Mouse (Mus musculus) embryo, embryonic 10.5 days (tissue): ENCODE measurements at regions not wholly inside any gene's neighbourhood (a gene's known extent, or its start where the extent isn't known, plus 50 kb on each side); places are given as distances from the start of the nearest gene placed in this dataset.

Source experiments
- DNase-seq: peaks from one replicate; pipeline ENCODE4 v3.0.0-alpha.2; 2015; ENCODE audit warnings: low spot score

DNA sequence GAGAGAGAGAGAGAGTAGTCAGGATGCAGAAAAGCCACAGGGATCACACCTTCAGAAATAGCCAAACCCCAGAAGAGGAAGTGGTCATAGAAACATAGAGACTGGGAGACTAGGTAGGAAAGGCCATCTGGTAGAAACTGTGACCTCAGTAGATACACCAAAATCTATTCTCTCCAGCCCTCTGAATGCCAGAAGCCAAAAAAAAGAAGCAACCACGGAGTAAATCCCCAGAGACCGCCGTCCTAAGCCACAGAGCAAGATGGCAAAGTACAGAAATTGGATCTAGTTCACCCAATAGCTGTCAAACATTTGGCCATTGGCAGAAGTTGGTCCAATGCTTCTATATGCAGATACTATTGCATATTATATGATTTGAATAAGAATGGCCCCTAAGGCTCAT is 86.5 kb upstream of the Usp24 start:
- no peak for DNase-seq

DNA sequence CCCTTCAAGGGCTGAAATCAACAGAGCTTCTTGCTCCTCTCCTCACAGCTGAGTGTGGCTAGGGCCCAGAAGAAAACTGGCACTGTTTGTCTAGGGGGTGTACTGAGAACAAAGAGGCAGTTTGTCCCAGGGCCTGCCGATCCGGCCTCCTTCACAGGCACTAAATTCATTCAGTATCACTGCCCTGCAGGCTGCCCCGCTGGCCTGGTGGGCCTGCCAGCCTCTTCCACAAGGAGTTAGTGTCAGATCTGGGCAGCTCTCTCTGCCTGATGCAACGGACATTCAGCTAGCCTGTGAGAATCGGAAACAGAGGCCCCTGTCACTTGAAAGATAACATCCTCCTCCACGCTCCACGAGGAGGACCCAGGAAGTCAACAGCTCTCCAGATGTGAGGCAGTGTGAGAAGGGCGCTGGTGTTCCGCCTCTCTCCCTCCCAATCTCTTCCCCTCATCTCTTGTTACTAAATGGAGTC is 83.5 kb upstream of the Usp24 start:
- peak; percentile 22 for DNase-seq

DNA sequence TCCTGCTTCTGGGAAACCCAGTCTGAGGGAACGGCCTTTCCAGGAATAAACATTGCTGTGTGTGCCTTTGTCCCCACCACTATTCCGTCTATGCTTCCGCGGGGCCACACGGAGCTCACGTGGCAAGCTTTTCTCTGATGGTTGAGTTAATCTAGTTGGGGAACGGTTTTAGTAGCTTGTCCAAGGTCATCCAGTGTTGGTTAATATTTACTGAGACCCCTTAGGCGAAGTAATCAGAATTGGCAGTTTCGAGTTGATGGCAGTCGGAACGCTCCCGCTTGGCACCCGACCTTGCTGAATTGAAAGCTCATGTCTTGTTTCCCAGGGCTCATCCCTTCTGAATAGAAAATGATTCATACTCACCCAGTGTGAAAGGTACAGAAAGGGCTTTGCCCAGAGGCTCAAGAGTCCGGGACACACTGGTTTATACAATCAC is 71.6 kb upstream of the Usp24 start:
- DNase-seq: no peak

DNA sequence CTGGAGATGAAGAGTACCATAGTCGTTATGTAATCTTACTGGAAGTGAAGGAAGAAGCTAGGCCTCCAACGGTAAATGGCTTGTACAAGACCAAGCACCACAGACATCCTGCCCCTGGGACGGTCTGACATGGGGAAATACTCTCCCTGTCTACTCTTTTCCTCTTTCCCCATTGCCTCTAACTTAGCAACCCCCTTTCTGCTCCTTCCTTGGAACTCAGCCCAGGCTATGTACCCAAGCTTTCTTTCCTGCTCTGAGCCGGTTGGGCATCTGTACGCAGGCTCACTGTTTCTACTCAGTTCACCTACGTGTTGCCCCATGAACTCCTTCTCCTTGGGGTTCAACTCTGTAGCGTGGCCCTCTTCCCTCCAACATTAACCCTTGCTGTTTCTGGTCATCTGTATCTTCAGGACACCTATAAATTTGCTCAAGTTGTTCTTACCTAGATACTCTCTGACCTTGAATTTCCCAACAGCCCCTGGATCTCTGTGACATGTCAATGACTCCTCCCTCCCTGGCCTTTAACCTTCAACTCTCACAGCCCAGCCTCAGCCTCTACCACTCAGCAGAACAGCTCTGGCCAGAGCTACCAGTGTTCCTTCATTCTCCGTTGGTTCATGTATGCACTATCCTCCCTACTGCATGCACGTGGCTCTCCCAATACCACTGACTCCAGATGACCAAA is 71.0 kb upstream of the Usp24 start:
- DNase-seq: no peak

DNA sequence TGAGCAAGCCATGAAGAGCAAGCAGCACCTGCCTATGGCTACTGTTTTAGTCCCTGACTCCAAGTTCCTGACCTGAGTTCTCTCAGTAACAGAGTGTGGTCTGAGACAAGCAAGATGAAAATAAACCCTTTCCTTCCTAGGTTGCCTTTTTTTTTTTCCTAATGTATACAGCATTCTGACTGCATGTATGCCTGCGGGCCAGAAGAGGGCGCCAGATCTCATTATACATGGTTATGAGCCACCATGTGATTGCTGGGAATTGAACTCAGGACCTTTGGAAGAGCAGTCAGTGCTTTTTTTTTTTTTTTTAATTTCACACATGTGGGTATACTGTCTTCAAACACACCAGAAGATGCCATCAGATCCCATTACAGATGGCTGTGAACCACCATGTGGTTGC is 69.3 kb upstream of the Usp24 start:
- DNase-seq: no peak

DNA sequence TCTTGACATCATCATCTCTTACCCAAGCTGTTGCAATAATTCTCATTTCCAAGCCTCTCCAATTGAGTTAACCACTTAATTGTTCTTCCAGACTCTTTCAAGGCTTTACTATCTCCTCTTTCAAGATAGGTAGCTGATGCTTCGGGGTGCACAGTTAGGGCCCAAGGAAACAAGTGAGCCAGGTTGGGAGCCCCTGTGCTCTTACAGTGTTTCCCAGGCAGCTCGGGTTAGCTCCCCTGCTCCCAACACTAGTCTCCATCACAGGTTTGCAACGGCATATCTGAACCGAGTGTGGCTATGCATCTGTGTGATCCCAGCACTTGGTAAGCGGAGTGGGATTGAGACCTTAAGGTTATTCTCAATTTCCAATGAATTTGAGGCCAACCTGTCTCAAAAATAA is 68.6 kb upstream of the Usp24 start:
- no peak for DNase-seq

DNA sequence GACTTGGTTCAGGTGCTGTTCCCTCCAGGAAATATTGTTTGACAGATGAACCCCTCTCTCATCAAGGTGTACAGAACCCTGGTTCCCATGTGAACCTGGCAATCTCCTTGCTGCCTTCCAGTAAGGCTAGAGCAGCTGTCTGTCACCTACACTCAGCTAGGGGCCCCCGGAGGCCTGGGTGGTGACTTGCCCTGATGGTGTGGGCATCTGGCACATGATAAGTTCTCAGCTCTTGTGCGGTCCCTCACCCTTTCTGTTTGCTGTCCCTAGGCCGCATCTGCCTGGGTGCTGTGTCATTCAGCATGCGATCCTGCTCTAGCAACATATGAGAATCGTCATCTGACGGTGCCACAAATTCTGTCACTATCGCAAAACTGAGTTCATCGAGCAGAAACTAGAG is 67.7 kb upstream of the Usp24 start:
- no peak for DNase-seq

DNA sequence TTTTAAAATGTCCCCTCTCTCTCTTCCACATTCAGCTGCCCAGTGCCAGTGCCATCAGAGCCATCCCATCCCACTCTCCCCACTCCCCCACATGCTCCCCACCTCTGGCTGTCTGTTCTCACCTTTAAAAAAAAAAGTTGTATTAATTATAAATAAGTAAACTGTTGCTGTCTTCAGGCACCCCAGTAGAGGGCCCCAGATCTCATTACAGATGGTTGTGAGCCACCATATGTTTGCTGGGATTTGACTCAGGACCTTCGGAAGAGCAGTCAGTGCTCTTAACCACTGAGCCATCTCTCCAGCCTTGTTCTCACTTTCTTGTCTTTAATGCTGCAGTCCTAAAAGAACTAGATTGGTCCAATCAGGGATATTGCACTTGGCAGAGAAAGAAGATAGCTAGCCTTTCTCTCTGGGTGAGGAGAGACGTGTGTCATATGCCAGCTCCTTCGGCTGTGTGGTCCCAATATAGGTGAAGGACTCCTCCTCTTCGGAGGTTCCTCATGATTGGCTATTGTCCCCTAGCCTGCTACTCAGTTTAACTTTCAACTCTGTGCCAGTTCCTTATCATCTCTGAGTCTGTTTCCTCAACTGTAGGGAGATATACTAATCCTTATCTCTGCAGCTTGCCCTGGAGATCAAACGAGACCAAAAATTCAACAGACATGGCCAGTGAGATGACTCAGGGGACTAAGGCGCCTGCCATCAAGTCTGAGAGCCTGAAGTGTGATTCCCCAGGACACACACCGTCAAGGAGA is 66.8 kb upstream of the Usp24 start:
- DNase-seq: no peak

DNA sequence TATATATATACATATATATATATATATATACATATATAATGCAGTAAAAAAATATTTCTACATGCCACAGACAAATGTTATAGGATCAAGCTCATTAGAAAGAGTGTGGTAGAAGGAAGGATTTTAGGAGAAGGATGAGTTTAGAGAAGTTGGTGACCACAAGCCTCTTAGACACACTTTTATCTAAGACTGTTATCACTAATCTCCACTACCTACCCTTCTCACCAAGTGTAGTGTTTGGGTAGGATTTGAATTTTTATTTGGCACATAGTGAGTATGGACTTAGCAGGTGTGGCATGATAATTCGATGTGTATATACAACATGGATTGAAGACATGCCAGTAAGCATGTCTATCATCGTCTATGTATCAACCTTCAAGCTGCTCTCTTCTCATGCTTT is 66.0 kb upstream of the Usp24 start:
- DNase-seq: no peak

DNA sequence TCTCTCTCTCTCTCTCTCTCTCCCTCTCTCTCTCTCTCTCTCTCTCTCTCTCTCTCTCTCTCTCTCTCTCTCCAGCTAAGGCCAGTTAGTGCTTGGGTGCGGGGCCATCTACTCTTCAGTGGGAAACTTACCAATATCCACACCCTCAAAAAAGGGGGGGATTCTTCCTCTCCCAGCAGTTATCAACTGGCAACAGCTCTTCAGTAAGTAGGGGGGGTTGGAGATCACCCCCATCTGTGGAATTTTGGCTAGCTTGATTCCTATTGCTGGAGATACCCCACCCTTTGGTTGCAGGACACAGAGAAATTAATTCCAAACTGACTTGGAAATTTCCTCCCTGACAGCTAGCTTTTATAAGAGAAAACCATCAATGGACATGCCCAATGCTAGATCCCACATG is 64.6 kb upstream of the Usp24 start:
- no peak for DNase-seq

DNA sequence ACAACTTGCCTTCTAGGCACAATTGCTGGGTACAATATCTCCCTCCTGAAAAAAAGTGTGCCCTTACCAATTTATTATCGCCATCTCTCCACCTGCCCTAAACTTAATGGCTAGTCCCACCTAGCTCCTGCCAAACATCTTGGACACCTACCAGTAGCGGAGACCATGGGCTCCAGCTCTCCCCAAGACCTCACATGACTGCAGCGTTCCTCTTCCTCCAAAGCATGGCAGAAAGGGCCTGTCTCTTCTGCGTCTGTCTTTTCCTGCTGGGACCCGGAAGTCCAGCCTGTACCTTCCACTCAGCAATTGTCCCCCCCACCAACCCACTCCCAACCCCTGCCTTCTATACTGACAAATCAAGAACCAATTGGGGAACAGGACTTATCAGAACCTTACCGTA is 63.1 kb upstream of the Usp24 start:
- no peak for DNase-seq

DNA sequence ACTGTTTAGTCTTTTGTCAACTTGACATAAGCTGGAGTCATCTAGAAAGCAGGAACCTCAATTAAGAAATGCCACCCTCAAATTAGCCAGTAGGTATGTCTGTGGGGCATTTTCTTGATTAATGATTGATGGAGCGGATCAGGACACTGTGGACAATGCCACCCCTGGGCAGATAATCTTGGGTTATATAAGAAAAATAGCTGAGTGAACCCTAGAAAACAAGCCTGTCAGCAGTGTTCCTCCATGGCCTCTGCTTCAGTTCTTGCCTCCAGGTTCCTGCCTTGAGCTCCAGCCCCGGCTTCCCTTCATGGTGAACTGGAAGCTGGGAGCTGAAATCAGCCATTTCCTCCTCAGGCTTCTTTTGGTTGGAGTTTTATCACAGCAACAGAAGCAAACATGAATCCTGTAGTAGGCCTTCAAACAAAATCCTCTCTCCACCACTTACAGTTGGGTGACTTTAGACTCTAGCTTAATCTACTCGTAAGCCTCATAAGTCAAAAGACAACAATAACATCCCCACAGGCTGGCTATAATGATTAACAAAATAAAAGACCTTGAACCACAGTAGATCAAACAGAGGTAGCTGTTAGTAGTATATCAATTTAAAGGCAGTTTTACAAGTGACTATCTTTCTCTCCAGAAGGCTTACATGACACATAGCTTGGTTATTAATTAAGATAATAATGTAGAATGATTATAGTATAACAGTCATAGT is 61.1 kb upstream of the Usp24 start:
- no peak for DNase-seq

DNA sequence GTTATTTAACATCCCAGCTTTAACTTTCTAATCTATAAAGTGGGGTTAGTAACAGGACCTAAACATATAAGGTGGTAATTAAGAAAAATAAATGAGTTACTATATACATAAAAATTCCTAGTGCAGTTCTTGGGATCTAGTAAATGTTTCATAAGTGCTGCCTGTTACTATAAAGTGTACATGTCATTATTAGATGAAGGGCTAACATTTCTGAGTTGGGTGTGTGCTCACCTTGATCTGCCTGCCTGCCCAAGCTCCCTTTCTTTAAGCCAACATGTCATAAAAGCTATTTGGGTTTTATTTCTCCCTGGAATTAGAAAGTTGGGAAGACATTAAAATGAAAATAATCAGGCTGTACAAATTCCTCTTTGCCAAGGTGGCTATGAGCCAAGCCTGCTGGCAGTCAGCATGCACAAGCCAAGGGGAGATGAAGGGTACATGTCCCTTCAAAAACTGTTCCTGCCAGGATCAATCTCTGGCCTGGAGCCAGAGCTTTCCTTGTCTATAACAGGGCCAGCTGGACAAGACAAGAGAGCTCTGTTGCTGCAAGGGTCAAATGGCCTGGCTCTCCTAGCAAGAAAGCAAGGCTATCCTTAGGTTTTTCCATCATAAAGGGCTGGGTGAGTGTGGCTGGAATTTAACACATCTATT is 59.9 kb upstream of the Usp24 start:
- no peak for DNase-seq

DNA sequence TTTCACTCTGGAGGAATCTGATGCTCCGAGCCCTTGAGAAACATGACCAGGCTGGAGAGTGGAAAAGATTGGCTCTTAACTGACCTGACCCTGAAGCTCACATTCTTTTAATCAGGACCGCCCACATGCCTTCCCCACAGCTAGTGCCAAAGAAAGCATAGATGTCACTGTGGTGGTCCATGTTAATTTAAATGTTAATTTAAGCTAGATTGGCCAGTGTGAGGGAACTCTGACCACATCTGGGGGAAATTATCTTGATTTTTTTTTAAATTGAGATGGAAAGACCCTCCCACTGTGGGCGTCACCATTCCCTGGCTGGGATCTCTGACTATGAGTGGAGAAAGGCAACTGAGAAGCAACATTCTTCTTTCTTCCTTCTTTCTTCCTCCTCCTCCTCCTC is 54.6 kb upstream of the Usp24 start:
- DNase-seq: peak; percentile 9

DNA sequence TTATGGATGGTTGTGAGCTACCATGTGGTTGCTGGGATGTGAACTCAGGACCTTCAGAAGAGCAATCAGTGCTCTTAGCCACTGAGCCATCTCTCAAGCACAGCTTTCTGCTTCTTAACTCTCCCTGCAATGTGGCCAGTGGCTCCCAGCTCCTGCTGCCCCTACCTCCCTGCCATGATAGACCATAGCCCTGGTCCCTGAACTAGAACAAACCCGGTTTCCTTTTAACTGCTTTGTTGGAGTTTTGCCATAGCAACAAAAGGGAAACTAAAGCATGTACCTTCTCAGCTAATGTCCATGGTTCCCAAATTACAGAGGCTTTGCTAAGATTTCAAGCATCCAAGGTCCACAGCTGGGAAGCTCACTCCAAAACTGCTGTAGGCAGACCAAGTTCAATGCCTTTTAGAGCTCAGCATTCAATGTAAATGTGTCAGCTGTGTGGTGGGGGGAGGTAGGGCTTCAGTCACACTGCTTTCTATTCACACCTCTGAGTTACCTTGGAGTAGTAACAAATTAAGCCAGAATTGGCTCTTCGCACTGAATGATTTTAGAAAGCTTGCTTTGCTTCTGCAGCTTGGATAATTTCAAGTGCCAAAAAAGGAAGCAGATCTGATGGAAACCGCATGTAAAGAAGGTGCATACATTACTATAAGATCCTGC is 54.0 kb upstream of the Usp24 start:
- DNase-seq: no peak

DNA sequence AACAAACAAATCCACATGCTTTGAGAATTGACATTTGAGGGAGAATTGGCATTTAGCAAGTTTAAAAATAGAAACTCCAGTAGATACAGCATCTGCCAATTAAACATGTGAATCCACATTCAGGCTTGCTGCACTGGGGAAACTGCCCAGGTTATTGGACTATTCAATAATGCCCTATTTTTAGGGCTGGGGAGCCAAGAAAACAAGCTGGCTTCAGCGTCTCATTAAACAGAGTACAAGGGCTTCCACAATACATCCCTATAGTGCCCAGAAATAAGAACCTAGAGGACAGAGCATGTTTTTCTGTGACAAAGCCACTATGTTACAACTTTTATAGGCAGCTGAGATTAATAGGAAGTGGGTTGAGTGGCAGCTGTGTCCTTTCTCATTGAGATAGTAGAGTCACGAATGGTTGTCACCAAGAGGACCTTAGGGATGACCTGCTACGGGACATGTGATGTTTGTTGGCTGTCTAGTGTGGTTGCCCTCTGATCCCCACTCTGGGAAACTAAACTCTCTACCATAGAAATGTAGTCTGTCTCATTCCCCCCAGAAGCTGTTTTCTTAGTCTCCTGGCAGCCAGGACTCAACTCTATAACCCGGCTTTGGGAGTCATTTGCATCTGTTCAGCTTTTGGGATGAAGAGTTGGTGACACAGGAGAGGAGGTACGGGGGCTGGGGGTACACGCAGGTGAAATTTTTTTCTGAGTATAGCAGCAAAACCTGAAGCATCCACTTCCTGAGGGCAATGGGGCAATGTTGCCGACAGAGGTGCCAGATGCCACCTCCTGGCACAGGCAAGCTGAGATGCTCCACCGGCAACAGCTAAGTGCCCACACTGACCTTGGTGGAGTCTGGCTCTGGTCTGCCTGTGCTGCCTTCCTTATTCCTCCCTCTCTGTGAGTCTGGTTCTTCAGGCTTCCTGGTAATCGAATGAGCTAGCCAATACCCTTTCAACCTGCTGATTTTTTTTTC is 53.0 kb upstream of the Usp24 start:
- no peak for DNase-seq
